Mouse (Mus musculus) midbrain, embryonic 16.5 days (tissue): ENCODE data around the gene Cpsf7. TPM values are rescaled to one million over a fixed set of nuclear protein-coding genes. Genes with fewer than 3 reads are reported as not detected.

ENCODE experiments used
- ATAC-seq: fragments of 200-750 bp; cut with Nextera tagmentation; 2 replicates; pipeline ENCODE4 v1.8.0; 2017; ENCODE audit warnings: moderate TSS enrichment
- H3K27ac ChIP-seq: fragments of 300-500 bp; sonication (generic); 2 replicates; pipeline ENCODE4 v1.5.1; 2014; ENCODE audit warnings: mild to moderate bottlenecking, low read length, mixed read lengths
- H3K27me3 ChIP-seq: fragments of 300-500 bp; sonication (generic); 2 replicates; pipeline ENCODE4 v1.6.1; 2014; ENCODE audit warnings: low read depth, low read length, mixed read lengths; ENCODE audit not compliant: control insufficient read depth, insufficient read depth
- H3K36me3 ChIP-seq: fragments of 300-500 bp; sonication (generic); 2 replicates; pipeline ENCODE4 v1.6.1; 2014; ENCODE audit warnings: mild to moderate bottlenecking, low read length, moderate library complexity, mixed read lengths; ENCODE audit not compliant: control insufficient read depth, insufficient read depth
- H3K4me1 ChIP-seq: fragments of 300-500 bp; sonication (generic); 2 replicates; pipeline ENCODE4 v1.6.1; 2014; ENCODE audit warnings: mild to moderate bottlenecking, low read length, mixed read lengths; ENCODE audit not compliant: control insufficient read depth, insufficient read depth
- H3K4me2 ChIP-seq: fragments of 300-500 bp; sonication (generic); 2 replicates; pipeline ENCODE4 v1.6.1; 2014; ENCODE audit warnings: mild to moderate bottlenecking, low read length, mixed read lengths
- H3K4me3 ChIP-seq: fragments of 300-500 bp; sonication (generic); 2 replicates; pipeline ENCODE4 v1.5.1; 2014; ENCODE audit warnings: low read depth, mild to moderate bottlenecking, low read length, moderate library complexity, mixed read lengths
- H3K9ac ChIP-seq: fragments of 300-500 bp; sonication (generic); 2 replicates; pipeline ENCODE4 v1.6.1; 2014; ENCODE audit warnings: low read depth, low read length, mixed read lengths
- H3K9me3 ChIP-seq: fragments of 300-500 bp; sonication (generic); replicated peaks from 2 replicates; pipeline ENCODE4 v1.6.1; 2014; ENCODE audit warnings: mild to moderate bottlenecking, low read length, mixed read lengths; ENCODE audit not compliant: control insufficient read depth, poor library complexity, severe bottlenecking
- WGBS: fragments of 180-500 bp; shearing (Covaris S2); extraction: QIAGEN DNeasy Blood & Tissue Kit; methylation state at CpG from one replicate; pipeline ENCODE4 v1.1.7; 2014; 5-methylcytosine and 5-hydroxymethylcytosine counted together
- polyA plus RNA-seq: library from polyadenylated mRNA; unstranded; fragments of >200 nt; fragmentation: Nextera tagmentation; extraction: Ambion mirVana; gene quantifications from 2 replicates; pipeline ENCODE4 v1.2.1, GENCODE M21; 2015

The Cpsf7 gene
- polyA plus RNA-seq, 1 experiment from 2014 or later, result 55.9 TPM

DNA sequence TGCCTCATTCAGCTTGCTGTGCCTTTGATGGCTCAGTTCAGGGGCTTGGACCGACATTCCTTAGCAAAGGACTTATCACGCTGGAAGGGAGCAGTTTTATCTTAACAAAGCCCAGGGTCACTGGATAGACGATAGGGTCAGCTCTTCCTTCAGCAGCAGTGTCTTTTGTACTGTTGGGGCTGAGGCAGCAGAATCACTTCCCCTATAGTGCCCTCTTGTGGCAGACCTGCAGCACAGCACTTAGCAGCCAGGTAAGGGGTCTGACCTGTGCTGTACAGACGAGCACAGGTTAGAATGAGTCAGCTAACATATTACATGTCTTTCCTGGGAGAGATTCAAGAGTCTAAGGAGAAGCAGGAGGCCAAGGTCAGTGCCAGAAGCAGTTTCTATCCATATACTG, 22.5 kb upstream of the Cpsf7 start:
- H3K9ac ChIP-seq, result no peak overlapping the region
- peaks cover 4% of the 10 kb centered on the region for H3K36me3 ChIP-seq
- H3K27ac ChIP-seq, result no peak overlapping the region
- H3K4me3 ChIP-seq, result no peak overlapping the region
- H3K27me3 ChIP-seq, result no peaks in the 10 kb centered on the region
- no peak overlapping the region for H3K4me2 ChIP-seq
- H3K9me3 ChIP-seq, result no peaks in the 10 kb centered on the region
- peak; percentile 83 for ATAC-seq
- no peaks in the 10 kb centered on the region for H3K4me1 ChIP-seq
- WGBS, result 2% methylated on average over 4 of the region's 4 CpGs

DNA sequence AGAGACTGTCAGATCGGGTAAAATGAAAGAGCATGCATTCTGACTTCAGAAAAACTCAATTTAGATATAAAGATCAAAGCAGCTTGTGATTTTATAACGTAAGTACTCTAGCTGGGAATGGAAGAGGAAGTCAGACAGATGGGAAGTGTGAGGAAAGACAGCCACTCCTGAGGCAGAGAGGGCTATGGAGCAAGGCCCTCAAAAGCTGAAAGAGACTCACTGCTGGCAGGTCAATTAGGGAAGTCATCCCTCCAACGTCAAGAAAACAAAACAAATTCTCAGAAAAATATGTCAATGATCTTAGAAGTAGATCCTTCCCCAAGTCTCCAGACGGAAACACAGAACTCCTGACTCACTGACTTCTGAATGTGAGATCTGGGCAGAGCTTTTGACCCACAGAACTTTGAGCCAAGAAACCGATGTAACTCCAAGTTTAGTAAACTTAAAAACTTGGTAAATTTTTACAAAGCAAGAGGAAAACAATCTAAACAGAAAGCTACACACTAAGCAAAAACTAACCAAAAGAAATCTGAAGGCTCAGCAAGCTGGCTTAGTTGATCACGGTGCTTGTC, 14.2 kb upstream of the Cpsf7 start:
- H3K9me3 ChIP-seq, result no peaks in the 10 kb centered on the region
- WGBS, result 85% methylated on average over 6 of the region's 6 CpGs
- H3K27me3 ChIP-seq, result no peaks in the 10 kb centered on the region
- H3K4me1 ChIP-seq, result no peaks in the 10 kb centered on the region
- no peak overlapping the region for H3K9ac ChIP-seq
- no peak overlapping the region for H3K4me3 ChIP-seq
- ATAC-seq, result no peak
- no peak overlapping the region for H3K27ac ChIP-seq
- 0 out of 2 replicates have a peak, but pooled peaks cover 6% of the 10 kb centered on the region for H3K36me3 ChIP-seq
- H3K4me2 ChIP-seq, result no peak overlapping the region

GRCm38 (mm10) chr19:10520355-10520754, 4.7 kb upstream of the Cpsf7 start:
- no peak overlapping the region for H3K27ac ChIP-seq
- no peak overlapping the region for H3K9ac ChIP-seq
- H3K27me3 ChIP-seq, result no peaks in the 10 kb centered on the region
- H3K36me3 ChIP-seq, result 0 out of 2 replicates have a peak, but pooled peaks cover 3% of the 10 kb centered on the region
- H3K9me3 ChIP-seq, result no peaks in the 10 kb centered on the region
- 59% methylated on average over 1 of the region's 1 CpGs for WGBS
- H3K4me3 ChIP-seq, result no peak overlapping the region
- no peak overlapping the region for H3K4me2 ChIP-seq
- ATAC-seq, result no peak
- peaks cover 11% of the 10 kb centered on the region for H3K4me1 ChIP-seq

GRCm38 (mm10) chr19:10521926-10522325, 3.1 kb upstream of the Cpsf7 start:
- Histone ChIP-seq H3K4me1 (peaks cover 21% of the 10 kb centered on the region), H3K9ac (no peak overlapping the region), H3K4me3 (no peak overlapping the region), H3K36me3 (no peaks in the 10 kb centered on the region), H3K27ac (no peak overlapping the region), H3K4me2 (no peak overlapping the region), H3K27me3 (no peaks in the 10 kb centered on the region), H3K9me3 (no peaks in the 10 kb centered on the region)
- 96% methylated on average over 1 of the region's 1 CpGs for WGBS
- ATAC-seq, result no peak

GRCm38 (mm10) chr19:10523483-10524080, 1.5 kb upstream of the Cpsf7 start:
- no peak for ATAC-seq
- Histone ChIP-seq H3K27ac (no peak overlapping the region), H3K36me3 (no peaks in the 10 kb centered on the region), H3K27me3 (no peaks in the 10 kb centered on the region), H3K9ac (no peak overlapping the region), H3K9me3 (no peaks in the 10 kb centered on the region), H3K4me1 (peaks cover 33% of the 10 kb centered on the region), H3K4me3 (no peak overlapping the region), H3K4me2 (no peak overlapping the region; the same call in 1 of the 2 replicates)
- 87% methylated on average over 5 of the region's 5 CpGs for WGBS

DNA sequence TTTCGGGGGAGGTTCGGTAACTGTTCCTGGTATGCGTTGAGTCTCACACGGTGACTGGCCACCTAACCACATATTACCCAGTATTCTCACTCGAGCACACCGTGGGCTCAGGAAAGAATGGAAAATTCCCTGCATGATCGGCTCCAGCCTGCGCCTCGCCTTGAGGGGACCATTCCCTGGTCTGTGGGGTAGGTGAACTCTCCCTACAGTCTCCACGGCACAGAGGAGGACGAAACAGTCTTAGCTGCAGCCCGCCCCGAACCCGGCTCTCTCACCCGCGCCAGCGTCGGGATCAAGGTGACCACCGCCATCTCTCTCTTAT, 321 bp upstream of the Cpsf7 start:
- Histone ChIP-seq H3K4me1 (peaks cover 33% of the 10 kb centered on the region), H3K27me3 (no peaks in the 10 kb centered on the region), H3K4me2 (peak overlapping the region; percentile 84), H3K27ac (peak overlapping the region; percentile 98), H3K9me3 (no peaks in the 10 kb centered on the region), H3K36me3 (no peaks in the 10 kb centered on the region), H3K9ac (peak overlapping the region; percentile 99), H3K4me3 (peak overlapping the region; percentile 99)
- 1% methylated on average over 19 of the region's 19 CpGs for WGBS
- no peak for ATAC-seq

GRCm38 (mm10) chr19:10525910-10526309, 844 bp downstream of the Cpsf7 start, which contains the start of gene Sdhaf2:
Gene Sdhaf2, minus strand, starts transcription at chr19:10526142.
- under 1% methylated on average over 11 of the region's 11 CpGs for WGBS
- Histone ChIP-seq H3K4me1 (peaks cover 33% of the 10 kb centered on the region), H3K27me3 (no peaks in the 10 kb centered on the region), H3K4me3 (peak within 1 kb of the TSS; percentile 99), H3K9ac (peak within 1 kb of the TSS; percentile 99), H3K27ac (peak within 1 kb of the TSS; percentile 98), H3K4me2 (peak within 1 kb of the TSS; percentile 84), H3K36me3 (0 out of 2 replicates have a peak, but pooled peaks cover 4% of the 10 kb centered on the region), H3K9me3 (no peaks in the 10 kb centered on the region)
- ATAC-seq, result peak; percentile 2; the same call in 1 of the 2 replicates

GRCm38 (mm10) chr19:10530082-10530481, 5.0 kb downstream of the Cpsf7 start:
- 97% methylated on average over 1 of the region's 1 CpGs for WGBS
- no peak overlapping the region for H3K9ac ChIP-seq
- H3K27ac ChIP-seq, result no peak overlapping the region
- peaks cover 21% of the 10 kb centered on the region for H3K4me1 ChIP-seq
- no peak overlapping the region for H3K4me2 ChIP-seq
- H3K27me3 ChIP-seq, result no peaks in the 10 kb centered on the region
- no peak for ATAC-seq
- H3K36me3 ChIP-seq, result peaks cover 31% of the 10 kb centered on the region
- no peak overlapping the region for H3K4me3 ChIP-seq
- H3K9me3 ChIP-seq, result no peaks in the 10 kb centered on the region

GRCm38 (mm10) chr19:10539454-10539853, 14.4 kb downstream of the Cpsf7 start:
- no peaks in the 10 kb centered on the region for H3K27me3 ChIP-seq
- peaks cover 53% of the 10 kb centered on the region for H3K36me3 ChIP-seq
- H3K4me3 ChIP-seq, result no peak overlapping the region
- 97% methylated on average over 5 of the region's 5 CpGs for WGBS
- no peak overlapping the region for H3K27ac ChIP-seq
- no peak overlapping the region for H3K4me2 ChIP-seq
- no peaks in the 10 kb centered on the region for H3K9me3 ChIP-seq
- no peaks in the 10 kb centered on the region for H3K4me1 ChIP-seq
- ATAC-seq, result no peak
- H3K9ac ChIP-seq, result no peak overlapping the region
